Mouse (Mus musculus) MEL (cell line): Measurements from ENCODE around the gene 4931414P19Rik. TPM values are rescaled to one million over a fixed set of nuclear protein-coding genes. Genes with fewer than 3 reads are reported as not detected.

Source experiments
- DNase-seq: peaks from one replicate; pipeline ENCODE4 v3.0.0; 2011; ENCODE audit warnings: low read depth, low spot score
- H3K27ac ChIP-seq: 2 replicates; pipeline ENCODE4 v1.5.1; 2012; ENCODE audit warnings: low read depth, mild to moderate bottlenecking, control low read depth, low read length, moderate library complexity; ENCODE audit not compliant: control insufficient read depth
- H3K27me3 ChIP-seq, 2 experiments: fragments of 150-350 bp in 1 of 2; sonication (generic) in 1 of 2; 2 replicates each; pipeline ENCODE4 v1.6.1; 2012; ENCODE audit warnings: low read length in 2 of 2, mild to moderate bottlenecking in 2 of 2, improper control_type of control experiment in 1 of 2, moderate library complexity in 1 of 2; ENCODE audit not compliant: insufficient read depth in 2 of 2, control insufficient read depth in 1 of 2
- H3K36me3 ChIP-seq, 2 experiments: 2 replicates each; pipeline ENCODE4 v1.6.1; 2012 to 2014; ENCODE audit warnings: low read length in 2 of 2, improper control_type of control experiment in 1 of 2, inconsistent platforms in 1 of 2, mild to moderate bottlenecking in 1 of 2; ENCODE audit not compliant: insufficient read depth in 2 of 2, control insufficient read depth in 1 of 2
- H3K4me1 ChIP-seq, 2 experiments: fragments of 150-350 bp in 1 of 2; sonication (generic) in 1 of 2; 2 replicates each; pipeline ENCODE4 v1.6.1; 2012; ENCODE audit warnings: low read length in 2 of 2, improper control_type of control experiment in 1 of 2, mild to moderate bottlenecking in 1 of 2; ENCODE audit not compliant: insufficient read depth in 2 of 2, control insufficient read depth in 1 of 2
- H3K4me3 ChIP-seq, 2 experiments: fragments of 150-350 bp in 1 of 2; sonication (generic) in 1 of 2; 2 replicates each; pipeline ENCODE4 v1.5.1; 2012; ENCODE audit warnings: low read depth in 2 of 2, low read length in 2 of 2, mild to moderate bottlenecking in 2 of 2, moderate library complexity in 2 of 2, control low read depth in 1 of 2, improper control_type of control experiment in 1 of 2; ENCODE audit not compliant: control insufficient read depth in 1 of 2, insufficient read depth in 1 of 2
- H3K79me2 ChIP-seq: 2 replicates; pipeline ENCODE4 v1.6.1; 2012; ENCODE audit warnings: mild to moderate bottlenecking, low read length, moderate library complexity; ENCODE audit not compliant: control insufficient read depth, poor library complexity, insufficient read depth
- H3K9ac ChIP-seq: 2 replicates; pipeline ENCODE4 v1.6.1; 2012; ENCODE audit warnings: low read depth, mild to moderate bottlenecking, control low read depth, low read length, moderate library complexity; ENCODE audit not compliant: control insufficient read depth, poor library complexity, severe bottlenecking
- H3K9me3 ChIP-seq: fragments of 150-350 bp; sonication (generic); replicated peaks from 2 replicates; pipeline ENCODE4 v1.6.1; 2012; ENCODE audit warnings: mild to moderate bottlenecking, low read length, improper control_type of control experiment, moderate library complexity; ENCODE audit not compliant: insufficient read depth
- BHLHE40 ChIP-seq: IDR thresholded peaks from 2 replicates; pipeline ENCODE4 v1.6.1; 2012; ENCODE audit warnings: low read depth, mild to moderate bottlenecking, inconsistent platforms, low read length, improper control_type of control experiment, borderline replicate concordance
- CHD1 ChIP-seq: IDR thresholded peaks from 2 replicates; pipeline ENCODE4 v1.6.1; 2012; ENCODE audit warnings: low read depth, mild to moderate bottlenecking, inconsistent platforms, low read length, improper control_type of control experiment
- CHD2 ChIP-seq: IDR thresholded peaks from 2 replicates; pipeline ENCODE4 v1.6.1; 2011; ENCODE audit warnings: low read length, improper control_type of control experiment
- ETS1 ChIP-seq: IDR thresholded peaks from 2 replicates; pipeline ENCODE4 v1.6.1; 2012; ENCODE audit warnings: low read depth, mild to moderate bottlenecking, inconsistent platforms, low read length, improper control_type of control experiment, moderate library complexity
- GABPA ChIP-seq: IDR thresholded peaks from 2 replicates; pipeline ENCODE4 v1.6.1; 2012; ENCODE audit warnings: low read depth, mild to moderate bottlenecking, inconsistent platforms, low read length, improper control_type of control experiment, moderate library complexity
- GATA1 ChIP-seq: IDR thresholded peaks from 2 replicates; pipeline ENCODE4 v1.6.1; 2011; ENCODE audit warnings: low read depth, low read length, improper control_type of control experiment
- HCFC1 ChIP-seq: IDR thresholded peaks from 2 replicates; pipeline ENCODE4 v1.6.1; 2012; ENCODE audit warnings: low read depth, mild to moderate bottlenecking, inconsistent platforms, low read length, improper control_type of control experiment, moderate library complexity
- JUND ChIP-seq: IDR thresholded peaks from 2 replicates; pipeline ENCODE4 v1.6.1; 2011; ENCODE audit warnings: low read depth, mild to moderate bottlenecking, improper control_type of control experiment, low read length
- KAT2A ChIP-seq: conservative IDR thresholded peaks from 2 replicates; pipeline ENCODE4 v1.6.1; 2012; ENCODE audit warnings: low read depth, low read length, improper control_type of control experiment, inconsistent platforms
- MAX ChIP-seq: IDR thresholded peaks from 2 replicates; pipeline ENCODE4 v1.6.1; 2011; ENCODE audit warnings: low read length, improper control_type of control experiment
- MAZ ChIP-seq: IDR thresholded peaks from 2 replicates; pipeline ENCODE4 v1.6.1; 2012; ENCODE audit warnings: low read depth, mild to moderate bottlenecking, inconsistent platforms, low read length, improper control_type of control experiment
- MXI1 ChIP-seq: IDR thresholded peaks from 2 replicates; pipeline ENCODE4 v1.6.1; 2011; ENCODE audit warnings: mild to moderate bottlenecking, low read depth, low read length, improper control_type of control experiment
- MYB ChIP-seq: IDR thresholded peaks from 2 replicates; pipeline ENCODE4 v1.6.1; 2011; ENCODE audit warnings: mild to moderate bottlenecking, low read depth, low read length, improper control_type of control experiment
- MYC ChIP-seq: IDR thresholded peaks from 2 replicates; pipeline ENCODE4 v1.6.1; 2011; ENCODE audit warnings: low read depth, mild to moderate bottlenecking, low read length, improper control_type of control experiment, moderate library complexity
- NELFE ChIP-seq: IDR thresholded peaks from 2 replicates; pipeline ENCODE4 v1.6.1; 2011; ENCODE audit warnings: low read depth, low read length, improper control_type of control experiment
- NRF1 ChIP-seq: IDR thresholded peaks from 2 replicates; pipeline ENCODE4 v1.6.1; 2014; ENCODE audit warnings: low read depth, mild to moderate bottlenecking, inconsistent platforms, low read length, improper control_type of control experiment, moderate library complexity; ENCODE audit not compliant: poor library complexity, insufficient read depth, severe bottlenecking
- POLR2AphosphoS2 ChIP-seq: IDR thresholded peaks from 2 replicates; pipeline ENCODE4 v1.6.1; 2011; ENCODE audit warnings: low read length, improper control_type of control experiment
- POLR2AphosphoS5 ChIP-seq: IDR thresholded peaks from 2 replicates; pipeline ENCODE4 v1.6.1; 2012; ENCODE audit warnings: low read depth, borderline replicate concordance, mild to moderate bottlenecking, inconsistent platforms, low read length, moderate library complexity, mixed read lengths
- RAD21 ChIP-seq: IDR thresholded peaks from 2 replicates; pipeline ENCODE4 v1.6.1; 2011; ENCODE audit warnings: mild to moderate bottlenecking, low read depth, low read length, improper control_type of control experiment
- RCOR1 ChIP-seq: IDR thresholded peaks from 2 replicates; pipeline ENCODE4 v1.6.1; 2012; ENCODE audit warnings: low read depth, mild to moderate bottlenecking, inconsistent platforms, low read length, improper control_type of control experiment
- SIN3A ChIP-seq: IDR thresholded peaks from 2 replicates; pipeline ENCODE4 v1.6.1; 2012; ENCODE audit warnings: low read length, improper control_type of control experiment, inconsistent platforms
- SMC3 ChIP-seq: IDR thresholded peaks from 2 replicates; pipeline ENCODE4 v1.6.1; 2011; ENCODE audit warnings: low read depth, low read length, improper control_type of control experiment
- TAL1 ChIP-seq: IDR thresholded peaks from 2 replicates; pipeline ENCODE4 v1.6.1; 2012; ENCODE audit warnings: mild to moderate bottlenecking, inconsistent platforms, low read length, moderate library complexity, mixed read lengths
- TBP ChIP-seq: IDR thresholded peaks from 2 replicates; pipeline ENCODE4 v1.8.0; 2011; ENCODE audit warnings: low read depth, low read length, improper control_type of control experiment
- USF1 ChIP-seq: IDR thresholded peaks from 2 replicates; pipeline ENCODE4 v1.6.1; 2014; ENCODE audit warnings: low read depth, mild to moderate bottlenecking, inconsistent platforms, low read length, improper control_type of control experiment, moderate library complexity
- USF2 ChIP-seq, 2 experiments: IDR thresholded peaks; 2 replicates each; pipeline ENCODE4 v1.6.1; 2011 to 2012; ENCODE audit warnings: improper control_type of control experiment in 2 of 2, low read length in 2 of 2, borderline replicate concordance in 1 of 2, inconsistent platforms in 1 of 2, low read depth in 1 of 2, mild to moderate bottlenecking in 1 of 2; ENCODE audit not compliant: insufficient read depth in 1 of 2
- ZC3H11A ChIP-seq: IDR thresholded peaks from 2 replicates; pipeline ENCODE4 v1.6.1; 2012; ENCODE audit warnings: low read depth, mild to moderate bottlenecking, inconsistent platforms, low read length, improper control_type of control experiment
- ZKSCAN1 ChIP-seq: IDR thresholded peaks from 2 replicates; pipeline ENCODE4 v1.6.1; 2012; ENCODE audit warnings: low read depth, mild to moderate bottlenecking, inconsistent platforms, low read length, improper control_type of control experiment, moderate library complexity
- ZMIZ1 ChIP-seq: IDR thresholded peaks from 2 replicates; pipeline ENCODE4 v1.6.1; 2012; ENCODE audit warnings: low read depth, mild to moderate bottlenecking, inconsistent platforms, low read length, improper control_type of control experiment, moderate library complexity
- ZNF384 ChIP-seq: IDR thresholded peaks from 2 replicates; pipeline ENCODE4 v1.6.1; 2012; ENCODE audit warnings: low read depth, mild to moderate bottlenecking, inconsistent platforms, low read length, improper control_type of control experiment
- polyA plus RNA-seq, 2 experiments: library from polyadenylated mRNA; stranded (reverse) in 1 of 2; unstranded in 1 of 2; fragments of >175 nt in 1 of 2; fragments of >200 nt in 1 of 2; gene quantifications; 2 replicates each; pipeline versions ENCODE4 v1.2.1 to v1.2.4; 2012; ENCODE audit warnings: low replicate concordance in 2 of 2, low read depth in 1 of 2; ENCODE audit not compliant: insufficient read length in 2 of 2, insufficient read depth in 1 of 2, missing spikeins in 1 of 2
- total RNA-seq: library from RNA; depleted of rRNA; stranded (reverse); fragments of 300-350 nt; gene quantifications from 2 replicates; pipeline ENCODE4 v1.2.3, GENCODE M21; 2012

Gene 4931414P19Rik
- total and polyA plus RNA-seq, 3 experiments, result 1.9 to 4.8 TPM; not detected in 1

DNA sequence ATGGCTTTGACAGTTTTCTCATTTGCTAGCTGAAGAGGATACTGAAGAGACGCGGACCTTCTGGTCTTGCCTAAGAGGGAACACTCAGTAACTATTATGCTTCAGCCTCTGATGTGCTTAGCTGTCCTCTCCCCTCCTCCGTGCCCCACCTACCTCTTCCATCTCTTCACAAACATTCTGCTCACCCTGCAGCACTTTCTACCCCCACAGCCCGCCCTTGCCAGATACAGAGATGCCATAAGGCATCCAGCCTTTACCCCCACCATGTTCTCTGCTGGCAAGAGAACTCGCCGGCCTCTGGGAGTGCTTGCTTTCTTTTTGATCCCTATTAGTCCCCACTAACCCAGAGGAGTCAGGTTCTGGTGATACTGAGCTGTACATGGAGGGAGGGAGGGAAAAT is 4.9 kb upstream of the 4931414P19Rik start:
- TF ChIP-seq POLR2AphosphoS2 (no peak), USF2 (IDR thresholded peaks at IDR 0.05; ENCODE audit: borderline replicate concordance in 1 of 2, insufficient read depth in 1 of 2, low read depth in 1 of 2, low read length in 2 of 2) (no peak), NELFE (no peak), POLR2AphosphoS5 (no peak), RAD21 (no peak), ETS1 (no peak), USF1 (no peak), CHD2 (no peak), MYC (no peak)
- Histone ChIP-seq H3K36me3 (peaks cover 0 to 3% of the 10 kb centered on the region in 2 experiments; a peak in 1 of 4 replicates), H3K27me3 (no peaks in the 10 kb centered on the region), H3K4me1 (peaks cover 0 to 5% of the 10 kb centered on the region in 2 experiments; a peak in 2 of 4 replicates), H3K27ac (no peak overlapping the region), H3K9ac (no peak overlapping the region), H3K79me2 (peaks cover 2% of the 10 kb centered on the region; the same call in 1 of the 2 replicates), H3K4me3 (no peak overlapping the region), H3K9me3 (no peaks in the 10 kb centered on the region)
- DNase-seq, result no peak

DNA sequence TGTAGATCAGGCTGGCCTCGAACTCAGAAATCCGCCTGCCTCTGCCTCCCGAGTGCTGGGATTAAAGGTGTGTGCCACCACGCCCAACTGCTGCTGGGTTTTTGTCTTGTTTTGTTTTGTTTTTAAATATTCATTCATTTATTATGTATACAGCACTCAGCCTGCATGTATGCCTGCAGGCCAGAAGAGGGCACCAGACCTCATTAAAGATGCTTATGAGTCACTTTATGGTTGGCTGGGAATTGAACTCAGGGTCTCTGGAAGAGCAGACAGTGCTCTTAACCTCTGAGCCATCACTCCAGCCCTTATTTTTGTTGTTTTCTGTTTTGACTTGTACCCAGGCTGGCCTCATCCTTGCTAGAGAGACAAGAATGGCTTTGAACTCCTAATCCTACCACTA is 4.2 kb upstream of the 4931414P19Rik start:
- H3K9ac ChIP-seq, result no peak overlapping the region
- no peaks in the 10 kb centered on the region for H3K27me3 ChIP-seq
- H3K79me2 ChIP-seq, result peaks cover 2% of the 10 kb centered on the region; the same call in 1 of the 2 replicates
- peaks cover 0 to 3% of the 10 kb centered on the region in 2 experiments; a peak in 1 of 4 replicates for H3K36me3 ChIP-seq
- H3K4me3 ChIP-seq, result no peak overlapping the region
- DNase-seq, result peak; percentile 78
- H3K9me3 ChIP-seq, result no peaks in the 10 kb centered on the region
- no peak overlapping the region for H3K27ac ChIP-seq
- peaks cover 0 to 5% of the 10 kb centered on the region in 2 experiments; a peak in 2 of 4 replicates for H3K4me1 ChIP-seq
- no peak for TF ChIP-seq USF2 (IDR thresholded peaks at IDR 0.05; ENCODE audit: borderline replicate concordance in 1 of 2, insufficient read depth in 1 of 2, low read depth in 1 of 2, low read length in 2 of 2)
- no peak for TF ChIP-seq MXI1
- TF ChIP-seq CHD2, result no peak
- no peak for TF ChIP-seq KAT2A
- no peak for TF ChIP-seq MYB
- no peak for TF ChIP-seq TAL1
- TF ChIP-seq MAX, result no peak
- TF ChIP-seq GATA1, result no peak
- no peak for TF ChIP-seq MAZ
- peak; percentile 52 for TF ChIP-seq RAD21
- TF ChIP-seq ZMIZ1, result no peak
- no peak for TF ChIP-seq ZNF384
- 0 out of 2 replicates have a peak, but pooled peaks have one; percentile 54 for TF ChIP-seq JUND
- TF ChIP-seq CHD1, result no peak
- no peak for TF ChIP-seq SIN3A
- TF ChIP-seq SMC3, result peak; percentile 74
- no peak for TF ChIP-seq NRF1
- no peak for TF ChIP-seq NELFE
- TF ChIP-seq BHLHE40, result no peak
- 0 out of 2 replicates have a peak, but pooled peaks have one; percentile 25 for TF ChIP-seq HCFC1
- no peak for TF ChIP-seq RCOR1
- 0 out of 2 replicates have a peak, but pooled peaks have one; percentile 55 for TF ChIP-seq TBP
- TF ChIP-seq ETS1, result no peak
- TF ChIP-seq POLR2AphosphoS5, result no peak
- no peak for TF ChIP-seq ZKSCAN1
- TF ChIP-seq ZC3H11A, result peak; percentile 52; the same call in 1 of the 2 replicates
- TF ChIP-seq GABPA, result no peak
- TF ChIP-seq USF1, result no peak
